Mouse (Mus musculus) heart, embryonic 14.5 days (tissue): ENCODE data around the gene Ptprc. TPM values are rescaled to one million over a fixed set of nuclear protein-coding genes. Genes with fewer than 3 reads are reported as not detected.

Experiments used
- ATAC-seq: fragments of 200-750 bp; cut with Nextera tagmentation; 2 replicates; pipeline ENCODE4 v1.8.0; 2017; ENCODE audit warnings: low read depth, moderate TSS enrichment; ENCODE audit not compliant: insufficient number of reproducible peaks, insufficient read depth, low FRiP score
- H3K27ac ChIP-seq, 2 experiments: fragments of 200-500 bp in 1 of 2; fragments of 300-500 bp in 1 of 2; sonication (generic) in 1 of 2; replicated peaks in 1 of 2; 2 replicates each; pipeline ENCODE4 v1.5.1; 2012 to 2014; ENCODE audit warnings: low read depth in 2 of 2, low read length in 2 of 2, control low read depth in 1 of 2, mild to moderate bottlenecking in 1 of 2, mixed read lengths in 1 of 2; ENCODE audit not compliant: control insufficient read depth in 1 of 2, insufficient read depth in 1 of 2
- H3K27me3 ChIP-seq: fragments of 300-500 bp; sonication (generic); 2 replicates; pipeline ENCODE4 v1.6.1; 2014; ENCODE audit warnings: mild to moderate bottlenecking, low read length, control low read depth; ENCODE audit not compliant: control insufficient read depth, insufficient read depth
- H3K36me3 ChIP-seq: fragments of 300-500 bp; sonication (generic); 2 replicates; pipeline ENCODE4 v1.6.1; 2014; ENCODE audit warnings: mild to moderate bottlenecking, control low read depth, low read length, mixed read lengths; ENCODE audit not compliant: control insufficient read depth, insufficient read depth
- H3K4me1 ChIP-seq, 2 experiments: fragments of 200-500 bp in 1 of 2; fragments of 300-500 bp in 1 of 2; sonication (generic) in 1 of 2; 2 replicates each; pipeline ENCODE4 v1.6.1; 2012 to 2014; ENCODE audit warnings: low read length in 2 of 2, control low read depth in 1 of 2, mixed read lengths in 1 of 2; ENCODE audit not compliant: control insufficient read depth in 2 of 2, insufficient read depth in 2 of 2
- H3K4me2 ChIP-seq: fragments of 300-500 bp; sonication (generic); 2 replicates; pipeline ENCODE4 v1.6.1; 2014; ENCODE audit warnings: mild to moderate bottlenecking, low read length
- H3K4me3 ChIP-seq, 2 experiments: fragments of 200-500 bp in 1 of 2; fragments of 300-500 bp in 1 of 2; sonication (generic) in 1 of 2; 2 replicates each; pipeline ENCODE4 v1.5.1; 2012 to 2014; ENCODE audit warnings: low read length in 2 of 2, mild to moderate bottlenecking in 2 of 2, control low read depth in 1 of 2, low read depth in 1 of 2, moderate library complexity in 1 of 2; ENCODE audit not compliant: control insufficient read depth in 1 of 2, insufficient read depth in 1 of 2
- H3K9ac ChIP-seq: fragments of 300-500 bp; sonication (generic); 2 replicates; pipeline ENCODE4 v1.6.1; 2014; ENCODE audit warnings: mild to moderate bottlenecking, low read length
- H3K9me3 ChIP-seq: fragments of 300-500 bp; sonication (generic); 2 replicates; pipeline ENCODE4 v1.6.1; 2016; ENCODE audit warnings: low read length, control low read depth; ENCODE audit not compliant: control insufficient read depth
- WGBS: fragments of 180-500 bp; shearing (Covaris S2); extraction: QIAGEN DNeasy Blood & Tissue Kit; methylation state at CpG from one replicate; pipeline ENCODE4 v1.1.7; 2014; 5-methylcytosine and 5-hydroxymethylcytosine counted together
- polyA plus RNA-seq: library from polyadenylated mRNA; unstranded; fragments of >200 nt; fragmentation: Nextera tagmentation; extraction: Ambion mirVana; gene quantifications from 2 replicates; pipeline ENCODE4 v1.2.1, GENCODE M21; 2014

The Ptprc gene
- polyA plus RNA-seq, 1 experiment from 2014 or later, result 1.9 TPM

GRCm38 (mm10) chr1:138145571-138145970 lies 29.9 kb downstream of the Ptprc start:
- no peaks in the 10 kb centered on the region for H3K9me3 ChIP-seq
- WGBS, result 62% methylated on average over 2 of the region's 2 CpGs

GRCm38 (mm10) chr1:138145148-138145547 lies 30.4 kb downstream of the Ptprc start:
- Histone ChIP-seq H3K9ac (no peak overlapping the region), H3K27ac (no peak overlapping the region), H3K4me1 (no peaks in the 10 kb centered on the region), H3K4me3 (no peak overlapping the region), H3K36me3 (no peaks in the 10 kb centered on the region), H3K4me2 (no peak overlapping the region), H3K9me3 (no peaks in the 10 kb centered on the region), H3K27me3 (no peaks in the 10 kb centered on the region)
- no peak for ATAC-seq
- WGBS, result 69% methylated on average over 3 of the region's 3 CpGs

More at GRCm38 (mm10) chr1:138145571-138145970, 29.9 kb downstream of the Ptprc start:
- H3K4me2 ChIP-seq, result no peak overlapping the region
- H3K36me3 ChIP-seq, result no peaks in the 10 kb centered on the region
- no peak for ATAC-seq
- no peak overlapping the region for H3K4me3 ChIP-seq
- no peak overlapping the region for H3K27ac ChIP-seq
- H3K27me3 ChIP-seq, result no peaks in the 10 kb centered on the region
- no peak overlapping the region for H3K9ac ChIP-seq
- H3K4me1 ChIP-seq, result no peaks in the 10 kb centered on the region

- ATAC-seq, result no peak
- no peaks in the 10 kb centered on the region for H3K4me1 ChIP-seq
- H3K4me2 ChIP-seq, result no peak overlapping the region
- no peak overlapping the region for H3K4me3 ChIP-seq
- WGBS, result 78% methylated on average over 5 of the region's 5 CpGs
- H3K27ac ChIP-seq, result no peak overlapping the region
- H3K9ac ChIP-seq, result no peak overlapping the region
- no peaks in the 10 kb centered on the region for H3K27me3 ChIP-seq
- no peaks in the 10 kb centered on the region for H3K9me3 ChIP-seq
- H3K36me3 ChIP-seq, result no peaks in the 10 kb centered on the region
Measured at GRCm38 (mm10) chr1:138144365-138144764, 31.1 kb downstream of the Ptprc start.

GRCm38 (mm10) chr1:138140769-138141168 lies 34.7 kb downstream of the Ptprc start:
- ATAC-seq, result no peak
- Histone ChIP-seq H3K36me3 (no peaks in the 10 kb centered on the region), H3K27ac (no peak overlapping the region), H3K4me2 (no peak overlapping the region), H3K4me1 (no peaks in the 10 kb centered on the region), H3K9ac (no peak overlapping the region), H3K9me3 (no peaks in the 10 kb centered on the region), H3K27me3 (no peaks in the 10 kb centered on the region), H3K4me3 (no peak overlapping the region)
- WGBS, result 68% methylated on average over 4 of the region's 4 CpGs

- ATAC-seq, result no peak
Measured at GRCm38 (mm10) chr1:138137696-138138095, 37.8 kb downstream of the Ptprc start.

GRCm38 (mm10) chr1:138137024-138137577 lies 38.4 kb downstream of the Ptprc start:
- 92% methylated on average over 6 of the region's 6 CpGs for WGBS
- Histone ChIP-seq H3K27ac (no peak overlapping the region), H3K4me3 (no peak overlapping the region), H3K36me3 (no peaks in the 10 kb centered on the region), H3K4me1 (no peaks in the 10 kb centered on the region), H3K9ac (no peak overlapping the region), H3K4me2 (no peak overlapping the region), H3K9me3 (no peaks in the 10 kb centered on the region), H3K27me3 (no peaks in the 10 kb centered on the region)
- ATAC-seq, result no peak

More at GRCm38 (mm10) chr1:138137696-138138095, 37.8 kb downstream of the Ptprc start:
- no peak overlapping the region for H3K4me2 ChIP-seq
- no peaks in the 10 kb centered on the region for H3K9me3 ChIP-seq
- no peak overlapping the region for H3K27ac ChIP-seq
- no peaks in the 10 kb centered on the region for H3K36me3 ChIP-seq
- no peak overlapping the region for H3K4me3 ChIP-seq
- no peaks in the 10 kb centered on the region for H3K4me1 ChIP-seq
- H3K27me3 ChIP-seq, result no peaks in the 10 kb centered on the region
- no peak overlapping the region for H3K9ac ChIP-seq
- 83% methylated on average over 4 of the region's 4 CpGs for WGBS

GRCm38 (mm10) chr1:138136373-138136779 lies 39.1 kb downstream of the Ptprc start:
- Histone ChIP-seq H3K9me3 (no peaks in the 10 kb centered on the region), H3K27ac (no peak overlapping the region), H3K4me2 (peak overlapping the region; percentile 52), H3K4me3 (peak overlapping the region in 1 of 2 experiments; percentile 6; a peak in 1 of 4 replicates), H3K9ac (0 out of 2 replicates have a peak overlapping the region, but pooled peaks have one; percentile 30), H3K36me3 (no peaks in the 10 kb centered on the region), H3K27me3 (no peaks in the 10 kb centered on the region), H3K4me1 (no peaks in the 10 kb centered on the region)
- no peak for ATAC-seq
- WGBS, result 54% methylated on average over 17 of the region's 17 CpGs
